Mouse (Mus musculus) stomach, embryonic 14.5 days (tissue): Measurements from ENCODE around the gene Lpar3. TPM values are rescaled to one million over a fixed set of nuclear protein-coding genes. Genes with fewer than 3 reads are reported as not detected.
A peak's percentile ranks its signal among the peaks of the same experiment; 100 is the strongest.

Experiments
- ATAC-seq: fragments of 200-750 bp; cut with Nextera tagmentation; 2 replicates; pipeline ENCODE4 v1.8.0; 2017; ENCODE audit warnings: low read depth, moderate TSS enrichment; ENCODE audit not compliant: insufficient number of reproducible peaks, insufficient read depth, low FRiP score
- H3K27ac ChIP-seq: fragments of 300-500 bp; sonication (generic); 2 replicates; pipeline ENCODE4 v1.5.1; 2014; ENCODE audit warnings: mild to moderate bottlenecking, low read length, moderate library complexity, mixed read lengths
- H3K27me3 ChIP-seq: fragments of 300-500 bp; sonication (generic); 2 replicates; pipeline ENCODE4 v1.6.1; 2014; ENCODE audit warnings: low read length, control low read depth, mixed read lengths; ENCODE audit not compliant: control insufficient read depth, insufficient read depth
- H3K36me3 ChIP-seq: fragments of 300-500 bp; sonication (generic); 2 replicates; pipeline ENCODE4 v1.6.1; 2014; ENCODE audit warnings: mild to moderate bottlenecking, control low read depth, low read length, moderate library complexity, mixed read lengths; ENCODE audit not compliant: control insufficient read depth, insufficient read depth
- H3K4me1 ChIP-seq: fragments of 300-500 bp; sonication (generic); 2 replicates; pipeline ENCODE4 v1.6.1; 2014; ENCODE audit warnings: low read length, control low read depth, mixed read lengths; ENCODE audit not compliant: control insufficient read depth, insufficient read depth
- H3K4me2 ChIP-seq: fragments of 300-500 bp; sonication (generic); replicated peaks from 2 replicates; pipeline ENCODE4 v1.6.1; 2014; ENCODE audit warnings: low read depth, low read length, control low read depth
- H3K4me3 ChIP-seq: fragments of 300-500 bp; sonication (generic); 2 replicates; pipeline ENCODE4 v1.5.1; 2014; ENCODE audit warnings: low read depth, low read length, control low read depth
- H3K9ac ChIP-seq: fragments of 300-500 bp; sonication (generic); replicated peaks from 2 replicates; pipeline ENCODE4 v1.6.1; 2014; ENCODE audit warnings: low read depth, mild to moderate bottlenecking, control low read depth, low read length, moderate library complexity, mixed read lengths
- H3K9me3 ChIP-seq: fragments of 300-500 bp; sonication (generic); 2 replicates; pipeline ENCODE4 v1.6.1; 2016; ENCODE audit warnings: low read depth, low read length, control low read depth; ENCODE audit not compliant: control insufficient read depth
- whole genome bisulfite sequencing: fragments of 180-500 bp; shearing (Covaris S2); extraction: QIAGEN DNeasy Blood & Tissue Kit; methylation state at CpG from one replicate; pipeline ENCODE4 v1.1.7; 2014; 5-methylcytosine and 5-hydroxymethylcytosine counted together
- polyA plus RNA-seq: library from polyadenylated mRNA; unstranded; fragments of >200 nt; fragmentation: Nextera tagmentation; extraction: Ambion mirVana; gene quantifications from 2 replicates; pipeline ENCODE4 v1.2.1, GENCODE M21; 2014

Gene Lpar3
- polyA plus RNA-seq, 1 experiment from 2014 or later, result 1.2 TPM

GRCm38 (mm10) chr3:146257483-146258122, 36.8 kb downstream of the Lpar3 start:
- 54% methylated on average over 10 of the region's 10 CpGs for WGBS
- H3K4me2 ChIP-seq, result no peak overlapping the region
- no peak overlapping the region for H3K4me3 ChIP-seq
- no peaks in the 10 kb centered on the region for H3K27me3 ChIP-seq
- H3K4me1 ChIP-seq, result no peaks in the 10 kb centered on the region
- H3K27ac ChIP-seq, result no peak overlapping the region
- H3K36me3 ChIP-seq, result no peaks in the 10 kb centered on the region
- no peaks in the 10 kb centered on the region for H3K9me3 ChIP-seq
- no peak for ATAC-seq
- no peak overlapping the region for H3K9ac ChIP-seq

GRCm38 (mm10) chr3:146260203-146260602, 39.4 kb downstream of the Lpar3 start:
- Histone ChIP-seq H3K9me3 (no peaks in the 10 kb centered on the region), H3K36me3 (no peaks in the 10 kb centered on the region), H3K9ac (no peak overlapping the region), H3K4me1 (no peaks in the 10 kb centered on the region), H3K4me2 (no peak overlapping the region), H3K27ac (no peak overlapping the region), H3K4me3 (no peak overlapping the region), H3K27me3 (no peaks in the 10 kb centered on the region)
- 53% methylated on average over 9 of the region's 9 CpGs for WGBS
- peak; percentile 33; the same call in 1 of the 2 replicates for ATAC-seq

GRCm38 (mm10) chr3:146260845-146261244, 40.1 kb downstream of the Lpar3 start:
- 70% methylated on average over 11 of the region's 11 CpGs for WGBS
- Histone ChIP-seq H3K4me3 (no peak overlapping the region), H3K27ac (no peak overlapping the region), H3K9ac (no peak overlapping the region), H3K36me3 (no peaks in the 10 kb centered on the region), H3K4me2 (no peak overlapping the region), H3K27me3 (no peaks in the 10 kb centered on the region), H3K9me3 (no peaks in the 10 kb centered on the region), H3K4me1 (no peaks in the 10 kb centered on the region)
- no peak for ATAC-seq

- Histone ChIP-seq H3K9me3 (no peaks in the 10 kb centered on the region), H3K4me3 (no peak overlapping the region), H3K4me1 (no peaks in the 10 kb centered on the region), H3K36me3 (no peaks in the 10 kb centered on the region), H3K9ac (no peak overlapping the region), H3K27me3 (no peaks in the 10 kb centered on the region), H3K27ac (no peak overlapping the region), H3K4me2 (no peak overlapping the region)
- 57% methylated on average over 1 of the region's 1 CpGs for WGBS
- ATAC-seq, result no peak
Measured at GRCm38 (mm10) chr3:146262536-146262935, 41.8 kb downstream of the Lpar3 start.

- ATAC-seq, result no peak
- H3K27ac ChIP-seq, result no peak overlapping the region
- 78% methylated on average over 10 of the region's 10 CpGs for WGBS
- H3K9ac ChIP-seq, result no peak overlapping the region
- no peaks in the 10 kb centered on the region for H3K4me1 ChIP-seq
- no peak overlapping the region for H3K4me3 ChIP-seq
- no peaks in the 10 kb centered on the region for H3K36me3 ChIP-seq
- no peak overlapping the region for H3K4me2 ChIP-seq
- H3K9me3 ChIP-seq, result no peaks in the 10 kb centered on the region
- no peaks in the 10 kb centered on the region for H3K27me3 ChIP-seq
Measured at GRCm38 (mm10) chr3:146264146-146264545, 43.4 kb downstream of the Lpar3 start.

- H3K27me3 ChIP-seq, result no peaks in the 10 kb centered on the region
- H3K4me3 ChIP-seq, result no peak overlapping the region
- H3K4me1 ChIP-seq, result no peaks in the 10 kb centered on the region
- no peak overlapping the region for H3K27ac ChIP-seq
- no peak overlapping the region for H3K4me2 ChIP-seq
- H3K36me3 ChIP-seq, result no peaks in the 10 kb centered on the region
- H3K9ac ChIP-seq, result no peak overlapping the region
- 73% methylated on average over 12 of the region's 12 CpGs for WGBS
- no peaks in the 10 kb centered on the region for H3K9me3 ChIP-seq
- ATAC-seq, result no peak
Measured at GRCm38 (mm10) chr3:146265545-146266130, 44.9 kb downstream of the Lpar3 start.

GRCm38 (mm10) chr3:146268024-146268801, 47.5 kb downstream of the Lpar3 start:
- no peak overlapping the region for H3K9ac ChIP-seq
- 84% methylated on average over 14 of the region's 14 CpGs for WGBS
- no peak overlapping the region for H3K4me2 ChIP-seq
- no peak overlapping the region for H3K27ac ChIP-seq
- H3K36me3 ChIP-seq, result no peaks in the 10 kb centered on the region
- H3K4me3 ChIP-seq, result no peak overlapping the region
- no peak for ATAC-seq
- no peaks in the 10 kb centered on the region for H3K4me1 ChIP-seq
- no peaks in the 10 kb centered on the region for H3K27me3 ChIP-seq
- no peaks in the 10 kb centered on the region for H3K9me3 ChIP-seq

GRCm38 (mm10) chr3:146274503-146274902, 53.7 kb downstream of the Lpar3 start:
- H3K9ac ChIP-seq, result no peak overlapping the region
- WGBS, result 33% methylated on average over 5 of the region's 5 CpGs
- H3K4me2 ChIP-seq, result no peak overlapping the region
- no peak for ATAC-seq
- H3K27me3 ChIP-seq, result no peaks in the 10 kb centered on the region
- H3K9me3 ChIP-seq, result no peaks in the 10 kb centered on the region
- H3K4me1 ChIP-seq, result no peaks in the 10 kb centered on the region
- no peak overlapping the region for H3K27ac ChIP-seq
- no peak overlapping the region for H3K4me3 ChIP-seq
- H3K36me3 ChIP-seq, result no peaks in the 10 kb centered on the region
